Mouse (Mus musculus) embryo, embryonic 10 days (tissue): ENCODE data around the gene Eif3b.
"Not testable (repeated sequence)": the region's sequence is repeated elsewhere in the genome, so short reads cannot be mapped to it uniquely, and the experiment has no call there.

Source experiments
- DNase-seq: peaks from one replicate; pipeline ENCODE4 v3.0.0-alpha.2; 2015; ENCODE audit warnings: low spot score

Gene Eif3b

DNA sequence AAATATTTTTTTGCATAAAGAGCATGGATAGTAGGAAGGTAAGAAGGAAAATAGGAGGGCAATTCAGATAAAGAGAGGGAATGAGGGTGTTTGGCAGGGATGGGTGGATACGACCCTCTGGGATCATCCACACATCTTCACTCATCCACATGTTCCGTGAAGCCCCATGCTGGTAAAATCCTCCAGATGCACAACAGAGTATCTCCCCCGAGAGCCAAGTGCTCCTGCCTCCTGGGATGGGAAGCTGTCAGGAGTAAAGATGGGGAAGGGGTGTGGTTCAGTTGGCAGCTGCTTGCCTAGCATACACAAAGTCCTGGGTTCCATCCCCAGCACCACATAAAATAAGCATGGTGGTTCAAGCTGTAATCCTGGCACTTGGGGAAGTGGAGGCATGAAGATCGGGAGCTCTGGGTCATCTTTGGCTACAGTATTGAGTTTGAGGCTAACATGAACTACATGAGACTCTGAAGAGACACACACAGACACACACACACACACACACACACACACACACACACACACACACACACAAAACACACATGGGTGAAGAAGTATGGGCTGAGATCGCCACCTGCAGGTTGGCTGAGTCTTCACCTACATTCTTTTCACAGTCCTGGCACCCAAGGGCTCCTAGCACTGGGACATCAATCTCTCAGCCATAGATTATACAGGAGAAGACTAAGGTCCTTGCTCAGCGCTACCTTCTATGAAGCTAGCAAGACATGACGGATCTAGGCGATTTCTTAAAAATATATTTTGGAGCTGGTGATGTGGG is 22.8 kb upstream of the Eif3b start:
- DNase-seq: peak; percentile 35

DNA sequence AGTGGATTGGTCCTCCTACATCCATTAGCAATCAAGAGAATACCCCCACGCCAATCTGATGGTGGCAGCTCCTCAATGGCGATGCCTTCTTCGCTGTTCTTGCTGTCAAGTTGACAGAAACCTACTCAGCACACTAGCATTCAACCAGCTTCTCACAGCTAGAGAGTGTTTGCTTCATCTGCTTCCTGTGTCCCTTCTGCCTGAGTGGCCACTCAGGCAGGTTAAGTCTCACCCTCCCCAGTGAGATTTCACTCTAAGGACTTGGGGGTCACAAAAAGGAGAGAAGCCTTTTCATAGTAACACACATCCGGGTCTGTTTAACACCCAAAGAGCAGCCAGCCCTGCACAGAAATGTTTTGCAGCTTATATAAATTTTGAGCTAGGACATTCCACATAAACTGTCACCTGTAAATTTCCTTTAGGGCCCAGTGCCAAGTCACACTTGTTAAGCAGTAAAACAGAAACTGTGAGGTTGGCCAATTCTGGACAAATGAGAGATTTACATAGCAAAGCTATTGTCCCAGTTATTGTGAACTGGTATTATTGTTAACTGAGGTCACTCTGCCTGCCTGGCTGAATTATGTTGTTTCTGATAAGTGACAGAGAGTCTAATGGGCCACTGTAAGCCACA is 16.4 kb upstream of the Eif3b start:
- DNase-seq: no peak

DNA sequence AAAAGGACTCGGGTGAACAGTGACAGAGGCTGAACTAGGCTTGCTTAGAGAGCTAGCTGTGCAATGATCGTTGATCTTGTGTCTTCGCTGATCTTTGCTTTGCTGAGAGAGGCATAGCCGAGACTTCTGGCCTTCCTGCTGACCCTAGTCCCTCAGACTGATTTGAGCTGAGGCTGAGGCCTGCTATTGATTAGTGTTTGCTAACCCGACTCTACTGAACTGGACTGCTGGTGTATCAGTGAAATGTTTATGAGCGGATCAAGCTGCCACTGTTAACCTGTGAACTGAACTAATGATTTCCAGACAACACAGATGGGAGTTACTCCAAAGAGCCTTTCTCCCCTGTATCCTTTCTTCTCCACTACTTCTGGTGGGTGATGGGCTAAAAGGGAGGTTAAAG is 14.0 kb upstream of the Eif3b start:
- peak; percentile 70 for DNase-seq

DNA sequence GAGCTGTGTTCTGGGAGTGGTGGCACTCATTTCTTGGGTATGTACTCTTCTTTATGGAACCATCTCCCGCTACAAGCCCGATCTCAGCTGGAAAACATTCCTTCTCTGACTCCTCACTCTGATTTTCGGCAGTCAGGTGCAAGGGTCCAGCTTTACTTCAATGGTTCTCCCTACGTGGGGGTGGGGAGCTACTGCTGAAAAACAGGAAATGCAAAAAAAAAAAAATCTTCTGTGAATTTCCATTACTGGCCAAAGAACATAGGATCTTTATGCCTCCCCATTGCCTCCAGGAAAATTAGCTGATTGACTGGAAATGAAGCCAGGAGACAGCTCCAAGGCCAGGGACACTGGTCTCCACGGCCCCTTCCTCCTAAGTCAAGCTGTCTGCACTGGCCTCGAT is 12.5 kb upstream of the Eif3b start:
- no peak for DNase-seq

DNA sequence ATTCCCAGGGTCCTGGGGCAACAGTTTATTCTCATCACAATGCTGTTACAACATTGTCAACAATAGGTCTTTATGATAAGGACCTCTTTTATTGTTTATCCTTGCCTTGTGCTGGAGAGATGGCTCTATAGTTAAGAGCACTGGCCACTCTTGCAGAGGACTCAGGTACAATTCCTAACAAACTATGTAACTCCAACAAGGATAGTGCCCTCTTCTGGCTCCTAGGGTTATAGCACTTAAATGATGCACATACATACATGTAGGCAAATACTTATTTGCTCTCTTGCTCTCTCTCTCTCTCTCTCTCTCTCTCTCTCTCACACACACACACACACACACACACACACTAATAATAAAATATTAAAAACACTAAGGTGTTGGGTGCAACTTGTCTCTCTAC is 10.3 kb upstream of the Eif3b start:
- no peak for DNase-seq

DNA sequence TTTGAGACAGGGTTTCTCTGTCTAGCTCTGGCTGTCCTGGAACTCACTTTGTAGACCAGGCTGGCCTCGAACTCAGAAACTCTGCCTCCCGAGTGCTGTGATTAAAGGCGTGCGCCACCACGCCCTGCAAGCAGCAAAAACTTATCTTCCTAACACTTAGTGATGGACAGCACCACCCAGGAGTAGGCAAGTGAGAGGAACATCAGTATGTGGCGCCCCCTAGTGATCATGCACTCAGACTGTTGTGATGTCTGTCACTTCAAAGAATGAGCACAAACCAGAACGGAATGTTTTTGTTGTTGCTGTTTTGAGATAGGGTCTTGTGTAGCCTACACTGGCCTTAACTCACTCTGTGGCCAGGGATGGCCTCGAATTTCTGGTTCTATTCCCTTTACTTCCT is 7.8 kb upstream of the Eif3b start:
- peak; percentile 84 for DNase-seq

DNA sequence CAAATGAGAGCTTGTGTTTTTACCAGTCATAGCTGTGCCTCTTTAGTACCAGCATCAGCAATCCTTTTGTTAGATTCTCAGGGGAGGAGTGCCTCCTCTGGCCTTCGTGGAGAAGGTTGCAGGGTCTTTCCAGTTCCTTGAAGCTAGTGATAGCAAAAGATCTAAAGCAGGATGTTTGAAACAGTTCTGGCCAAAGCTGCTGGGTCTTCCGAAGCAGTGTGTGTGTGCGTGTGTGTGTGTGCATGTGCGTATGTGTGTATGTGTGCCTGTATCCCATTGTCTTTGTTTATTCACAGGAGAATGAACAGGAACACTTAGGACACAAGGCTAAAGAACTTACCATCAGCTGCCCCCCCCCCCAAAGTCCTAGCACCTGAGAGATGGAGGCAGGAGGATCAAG is 4.5 kb upstream of the Eif3b start:
- DNase-seq: no peak

DNA sequence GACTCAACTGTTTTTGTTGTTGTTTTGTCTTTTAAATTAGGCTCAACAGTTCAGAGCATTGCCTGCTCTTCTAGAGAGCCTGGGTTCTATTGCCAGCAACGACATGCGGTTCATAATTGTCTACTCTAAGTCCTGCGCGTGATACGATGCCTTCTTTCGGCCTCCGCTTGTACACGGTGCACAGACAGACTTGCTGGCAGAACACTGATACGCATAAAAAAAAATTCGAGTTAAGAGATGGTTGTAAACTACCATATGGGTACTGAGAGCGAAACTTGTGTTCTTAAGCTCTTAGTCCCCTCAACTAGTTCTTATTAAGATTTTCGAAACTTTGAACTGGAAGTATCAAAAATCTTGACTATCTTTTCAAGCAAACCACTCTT is 1.0 kb upstream of the Eif3b start:
- peak; percentile 32 for DNase-seq

DNA sequence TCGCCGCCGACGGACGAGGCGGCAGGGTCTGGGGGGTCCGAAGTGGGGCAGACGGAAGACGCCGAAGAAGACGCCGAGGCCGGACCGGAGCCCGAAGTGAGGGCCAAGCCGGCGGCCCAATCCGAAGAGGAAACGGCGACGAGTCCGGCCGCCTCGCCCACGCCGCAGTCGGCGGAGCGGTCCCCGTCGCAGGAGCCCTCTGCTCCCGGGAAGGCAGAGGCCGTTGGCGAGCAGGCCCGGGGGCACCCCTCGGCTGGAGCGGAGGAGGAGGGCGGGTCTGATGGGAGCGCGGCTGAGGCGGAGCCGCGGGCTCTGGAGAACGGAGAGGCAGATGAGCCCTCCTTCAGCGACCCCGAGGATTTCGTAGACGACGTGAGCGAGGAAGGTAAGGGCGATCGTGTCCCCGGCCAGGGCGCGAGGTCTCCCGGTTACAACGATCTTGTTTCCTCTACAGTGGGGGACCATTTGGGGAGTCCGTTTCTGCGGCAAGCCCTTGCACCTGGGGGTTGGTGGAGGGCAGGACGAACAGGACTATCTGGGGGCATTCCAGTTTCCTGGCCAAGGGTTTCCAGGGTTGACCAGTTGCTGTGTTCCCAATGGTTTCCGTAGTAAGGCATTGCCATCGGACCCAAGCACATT is 433 bp downstream of the Eif3b start:
- DNase-seq: no peak

DNA sequence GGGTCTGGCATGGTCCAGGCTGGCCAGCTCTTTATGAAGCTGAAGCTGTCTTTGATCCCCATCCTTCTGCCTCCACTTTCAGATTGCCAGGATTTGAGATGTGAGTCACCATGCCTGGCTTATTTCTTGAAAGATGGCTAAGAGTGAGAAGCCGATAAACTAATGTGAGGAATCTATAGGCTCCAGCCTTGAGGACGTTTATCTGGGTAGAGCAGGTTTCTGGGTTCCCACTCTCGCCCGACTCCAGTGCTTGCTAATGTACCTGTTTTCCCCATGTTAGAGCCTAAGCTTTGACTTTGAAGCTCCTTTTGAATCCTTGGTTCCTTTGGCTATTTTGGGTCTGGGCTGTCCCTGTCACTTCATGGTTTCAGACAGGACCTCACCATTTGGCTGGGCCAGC is 1.5 kb downstream of the Eif3b start:
- DNase-seq: no peak

DNA sequence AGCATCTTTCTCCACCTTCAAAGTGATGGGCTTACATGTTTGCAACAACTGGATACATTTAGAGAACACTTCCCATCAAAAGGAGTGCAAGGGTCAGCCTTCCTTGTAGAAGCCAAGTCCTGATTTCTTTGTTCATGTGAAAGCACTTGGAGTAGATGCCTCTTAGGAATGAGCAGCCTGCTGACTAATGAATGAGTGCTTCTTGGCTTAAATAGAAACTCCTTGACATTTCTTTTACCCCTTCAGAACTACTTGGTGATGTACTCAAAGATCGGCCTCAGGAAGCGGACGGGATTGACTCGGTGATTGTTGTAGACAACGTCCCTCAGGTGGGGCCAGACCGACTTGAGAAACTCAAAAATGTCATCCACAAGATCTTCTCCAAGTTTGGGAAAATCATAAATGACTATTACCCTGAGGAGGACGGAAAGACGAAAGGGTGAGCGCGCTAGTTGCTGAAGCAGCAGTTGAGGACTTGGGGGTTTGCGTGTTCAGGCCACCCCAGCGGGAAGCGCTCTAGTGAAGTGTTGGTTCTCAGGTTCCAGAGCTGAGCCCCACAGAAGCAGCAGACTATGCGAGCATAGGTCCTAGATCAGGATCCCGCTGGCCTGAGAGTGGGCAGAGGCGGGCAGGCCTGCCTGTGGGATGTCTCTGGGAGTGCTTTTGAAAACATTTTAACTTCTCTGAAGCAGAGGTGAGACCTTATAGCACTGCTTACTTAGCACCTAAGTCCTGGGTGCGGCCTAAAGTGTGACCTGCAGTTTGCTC is 6.1 kb downstream of the Eif3b start:
- DNase-seq: no peak

DNA sequence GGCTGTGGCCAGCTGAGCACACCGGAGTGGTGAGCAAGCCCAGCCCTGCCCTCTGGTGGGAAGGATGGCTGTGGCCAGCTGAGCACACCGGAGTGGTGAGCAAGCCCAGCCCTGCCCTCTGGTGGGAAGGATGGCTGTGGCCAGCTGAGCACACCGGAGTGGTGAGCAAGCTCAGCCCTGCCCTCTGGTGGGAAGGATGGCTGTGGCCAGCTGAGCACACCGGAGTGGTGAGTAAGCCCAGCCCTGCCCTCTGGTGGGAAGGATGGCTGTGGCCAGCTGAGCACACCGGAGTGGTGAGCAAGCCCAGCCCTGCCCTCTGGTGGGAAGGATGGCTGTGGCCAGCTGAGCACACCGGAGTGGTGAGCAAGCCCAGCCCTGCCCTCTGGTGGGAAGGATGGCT is 20.0 kb downstream of the Eif3b start:
- DNase-seq: not testable (repeated sequence)

DNA sequence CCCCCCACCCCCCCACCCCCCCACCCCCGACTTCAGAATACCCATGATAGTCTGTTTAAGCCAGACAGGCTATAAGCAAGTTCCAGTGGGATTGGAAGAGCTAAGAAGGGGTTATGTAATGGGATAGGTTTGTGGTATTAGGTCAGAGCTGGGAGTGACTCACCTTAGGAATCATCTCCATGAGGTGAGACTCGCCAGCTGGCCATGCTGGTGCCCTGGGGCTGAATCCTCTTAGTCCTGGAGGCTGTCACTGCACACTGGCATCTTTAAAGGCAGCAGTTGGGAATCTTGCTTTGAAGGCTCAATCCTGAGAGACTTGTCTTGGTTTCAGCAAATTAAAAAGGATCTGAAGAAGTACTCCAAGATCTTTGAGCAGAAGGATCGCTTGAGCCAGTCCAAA is 22.3 kb downstream of the Eif3b start:
- DNase-seq: no peak

DNA sequence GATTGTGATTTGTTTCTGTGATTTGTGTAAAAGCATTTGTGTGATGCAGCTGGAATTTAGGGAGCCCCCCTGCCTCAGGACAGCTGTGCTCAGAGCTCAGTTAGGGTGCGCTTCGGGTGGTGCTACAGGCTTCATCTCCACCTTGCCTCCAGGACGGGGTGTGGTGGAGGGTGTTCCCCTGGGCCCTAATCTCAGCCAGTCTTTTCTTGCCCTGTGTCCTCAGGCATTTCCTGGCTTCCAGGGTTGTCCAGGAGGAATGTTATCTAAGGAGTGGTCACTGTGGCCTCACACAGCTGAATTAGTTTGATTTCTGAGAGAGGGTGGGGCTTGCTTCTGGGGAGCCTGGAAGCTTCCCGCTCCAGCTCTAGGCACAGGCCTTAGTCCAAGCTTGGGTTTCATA is 24.9 kb downstream of the Eif3b start:
- no peak for DNase-seq

DNA sequence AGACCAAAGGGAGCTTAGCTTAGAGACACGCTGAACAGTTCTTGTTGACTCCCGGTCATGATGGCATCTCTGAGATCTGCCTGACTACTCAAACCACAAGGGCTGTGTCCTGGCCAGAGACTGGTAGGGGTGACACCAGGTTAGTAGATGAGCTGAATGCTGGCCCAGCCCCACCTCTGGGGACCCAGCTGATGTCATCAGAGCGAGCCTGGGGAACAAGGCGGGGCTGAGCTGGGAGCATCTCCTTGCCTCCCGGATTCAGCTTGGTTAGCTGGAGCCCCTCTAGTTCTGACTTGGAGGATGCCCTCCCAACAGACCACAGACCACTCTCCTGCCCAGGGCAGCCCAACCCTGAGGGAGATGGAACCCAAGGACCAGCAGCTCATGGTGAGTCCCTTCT is 26.2 kb downstream of the Eif3b start, which contains the start of gene Gm4869:
TSS of gene Gm4869 (plus strand) at position 301 of the 400 bp plus-strand sequence.
- no peak for DNase-seq

DNA sequence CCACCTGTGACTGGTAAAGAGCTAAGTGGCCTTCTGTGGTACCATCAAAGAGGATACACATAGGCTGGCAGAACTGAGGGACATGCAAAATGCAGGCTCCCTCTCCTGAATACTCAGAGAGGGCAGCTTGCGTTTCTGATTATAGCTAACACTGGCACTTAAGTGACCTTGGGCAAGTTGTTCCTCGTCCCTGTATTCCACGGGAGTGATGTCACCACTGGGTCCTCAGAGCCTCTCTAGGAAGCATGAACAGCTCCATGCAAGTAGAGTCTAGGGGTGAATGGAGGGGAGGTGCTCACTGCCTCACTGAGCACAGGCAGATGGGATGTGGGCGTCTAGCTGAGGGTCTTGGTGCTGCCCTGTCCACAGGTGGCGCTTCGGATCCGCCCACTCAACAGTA is 26.9 kb downstream of the Eif3b start:
- no peak for DNase-seq

DNA sequence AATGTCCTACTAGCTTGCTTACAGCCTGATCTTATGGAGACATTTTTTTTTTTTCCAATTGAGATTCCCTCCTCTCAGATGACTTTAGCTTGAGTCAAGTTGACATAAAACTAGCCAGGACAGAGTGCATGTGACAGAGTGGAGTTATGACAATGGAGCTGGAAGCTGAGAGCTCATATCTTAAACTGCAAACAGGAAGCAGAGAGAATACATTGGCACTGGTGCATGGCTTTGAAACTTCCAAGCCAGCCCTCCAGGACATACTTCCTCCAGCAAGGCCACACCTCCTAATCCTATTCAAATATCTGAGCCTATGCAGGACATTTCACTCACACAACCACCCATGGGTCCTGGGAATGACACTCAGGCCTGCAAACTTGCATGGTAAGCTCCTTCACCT is 35.4 kb downstream of the Eif3b start:
- DNase-seq: no peak

DNA sequence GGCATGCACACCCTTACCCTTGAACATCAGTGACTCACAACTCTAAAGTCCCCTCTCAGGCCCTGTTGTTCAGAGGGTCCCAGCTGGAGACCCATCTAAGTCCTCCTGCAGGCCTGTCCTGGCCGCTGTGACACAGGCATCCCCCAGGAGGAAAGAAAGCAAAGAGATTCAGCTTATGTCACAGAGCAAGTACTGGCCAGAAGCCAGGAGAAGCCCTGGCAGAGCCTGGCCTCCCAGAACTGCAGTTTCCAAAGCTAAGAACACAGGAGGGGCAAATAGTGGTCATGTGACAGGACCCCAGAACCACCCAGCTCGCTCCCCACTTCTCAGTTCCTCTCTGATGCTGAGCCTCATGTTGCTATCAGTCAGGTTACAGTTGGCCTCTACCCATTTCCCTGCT is 36.3 kb downstream of the Eif3b start:
- DNase-seq: no peak

DNA sequence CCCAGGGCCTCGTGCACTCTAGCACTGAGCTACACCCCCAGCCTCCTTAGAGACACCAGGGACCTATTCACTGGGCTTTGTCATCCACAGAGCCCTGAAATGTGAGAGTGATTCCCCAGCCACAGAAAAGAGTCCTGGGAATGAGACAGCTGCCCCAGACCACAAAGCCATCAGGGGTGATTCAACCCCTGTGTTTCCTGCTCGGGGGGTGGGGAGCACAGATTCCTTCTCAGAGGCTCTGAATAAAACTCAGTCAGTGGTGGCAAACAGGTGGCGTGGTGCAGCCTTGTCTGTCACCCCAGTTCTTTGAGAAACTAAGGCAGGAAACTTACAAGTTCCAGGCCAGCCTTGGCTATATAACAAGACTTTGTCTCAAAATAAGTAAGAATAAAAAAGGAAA is 42.3 kb downstream of the Eif3b start:
- no peak for DNase-seq

DNA sequence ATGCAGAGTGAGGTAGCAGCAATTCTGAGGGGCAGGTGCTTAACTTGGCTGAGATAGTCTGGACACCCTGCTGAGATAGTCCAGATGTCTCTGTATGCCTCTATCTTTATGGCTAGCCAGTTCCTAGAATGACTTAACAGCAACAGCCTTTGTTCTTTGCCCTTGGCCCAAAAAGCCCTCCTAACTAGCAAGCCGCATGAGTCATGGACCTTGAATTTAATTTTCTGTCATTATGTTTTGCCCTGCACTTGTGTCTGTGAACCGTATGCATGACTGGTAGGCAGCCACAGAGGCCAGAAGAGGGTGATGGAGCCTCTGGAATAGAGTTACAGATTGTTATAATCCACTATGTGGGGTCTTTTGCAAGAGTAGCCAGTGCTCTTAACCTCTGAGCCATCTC is 44.0 kb downstream of the Eif3b start:
- not testable (repeated sequence) for DNase-seq

DNA sequence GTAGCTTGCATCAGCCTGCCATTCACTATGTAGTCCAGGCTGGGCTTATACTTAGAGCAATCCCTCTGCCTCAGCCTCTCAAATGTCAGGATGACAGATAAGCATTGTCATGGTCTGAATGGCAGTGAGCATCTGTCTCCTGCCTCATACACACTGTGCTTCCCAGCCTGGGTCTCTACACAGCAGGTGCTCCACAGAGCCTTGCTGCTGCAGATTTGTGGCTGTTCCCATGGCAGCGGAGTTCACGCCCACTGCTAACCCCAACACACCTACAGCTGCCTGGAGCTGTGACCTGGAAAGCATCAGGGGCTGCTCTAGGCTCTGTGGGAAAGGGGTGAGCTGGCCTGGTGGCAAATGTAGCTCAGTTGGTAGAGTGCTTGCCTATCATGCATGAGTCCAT is 45.8 kb downstream of the Eif3b start:
- no peak for DNase-seq

DNA sequence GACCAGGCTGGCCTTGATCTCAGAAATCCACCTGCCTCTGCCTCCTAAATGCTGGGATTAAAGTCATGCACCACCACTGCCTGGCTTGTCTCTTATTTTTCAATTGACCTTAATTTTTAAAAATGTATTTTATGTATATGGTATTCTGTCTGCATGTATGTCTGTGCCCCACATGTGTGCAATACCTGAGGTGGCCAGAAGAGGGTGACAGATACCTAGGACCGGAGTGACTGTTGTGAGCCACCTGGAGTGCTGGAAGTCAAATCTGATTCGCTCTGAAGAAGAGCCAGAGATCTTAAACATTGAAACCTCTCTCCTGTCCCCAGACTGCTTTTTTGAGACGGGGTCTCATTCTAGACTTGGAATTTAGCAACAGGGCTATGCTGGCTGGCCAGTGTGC is 53.2 kb downstream of the Eif3b start:
- DNase-seq: peak; percentile 26

DNA sequence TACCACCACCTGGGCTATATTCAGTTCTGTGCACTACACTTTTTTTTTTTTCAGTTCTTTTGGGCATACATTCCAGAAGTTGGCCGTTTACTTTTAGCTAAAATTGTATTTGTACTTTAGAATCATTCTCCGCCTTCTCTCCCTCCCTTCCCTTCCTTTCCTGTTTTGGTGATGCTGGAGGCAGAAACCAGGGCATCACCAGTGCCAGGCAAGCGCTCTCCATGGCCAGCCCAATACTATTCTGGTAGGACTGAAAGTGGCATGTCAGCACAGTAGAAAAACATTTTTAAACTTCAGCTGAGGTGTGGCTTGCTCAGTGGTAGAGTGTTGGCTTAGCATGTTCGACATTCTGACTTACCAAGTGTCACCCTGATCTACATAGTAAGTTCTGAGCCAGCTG is 62.3 kb downstream of the Eif3b start:
- DNase-seq: no peak
